Mouse (Mus musculus): ENCODE measurements at regions not wholly inside any gene's neighbourhood (a gene's known extent, or its start where the extent isn't known, plus 50 kb on each side); places are given as distances from the start of the nearest gene placed in this dataset.
A peak's percentile ranks its signal among the peaks of the same experiment; 100 is the strongest.

GRCm38 (mm10) chr14:99453916-99454315, 155.4 kb downstream of the Klf5 start:
- DNase-seq (ENCODE audit: low spot score), result peak; percentile 3
- 83% methylated on average over 12 of the region's 12 CpGs for WGBS
- no peak for ATAC-seq (ENCODE audit: low FRiP score, low TSS enrichment)

GRCm38 (mm10) chr14:99456555-99456954, 158.1 kb downstream of the Klf5 start:
- Histone ChIP-seq H3K4me2 (replicated peaks; ENCODE audit: low read depth) (no peak overlapping the region), H3K27me3 (ENCODE audit: control insufficient read depth, insufficient read depth, low read length) (no peaks in the 10 kb centered on the region), H3K4me1 (replicated peaks; ENCODE audit: control insufficient read depth, insufficient read depth) (no peaks in the 10 kb centered on the region), H3K9me3 (ENCODE audit: control insufficient read depth, low read length) (no peaks in the 10 kb centered on the region), H3K9ac (ENCODE audit: low read length) (no peak overlapping the region), H3K36me3 (ENCODE audit: control insufficient read depth, insufficient read depth, low read length) (no peaks in the 10 kb centered on the region), H3K27ac (replicated peaks) (no peak overlapping the region), H3K4me3 (ENCODE audit: low read depth, low read length) (no peak overlapping the region)
- DNase-seq (ENCODE audit: low spot score) (peak; percentile 10), ATAC-seq (ENCODE audit: low FRiP score, low TSS enrichment) (no peak)
- WGBS, result 80% methylated on average over 10 of the region's 10 CpGs
- TF ChIP-seq CTCF (IDR thresholded peaks at IDR 0.05; ENCODE audit: low read depth) (no peak), EP300 (optimal IDR thresholded peaks at IDR 0.05) (no peak)

More at GRCm38 (mm10) chr14:99453916-99454315, 155.4 kb downstream of the Klf5 start:
- Histone ChIP-seq H3K4me3 (ENCODE audit: low read depth, low read length) (no peak overlapping the region), H3K36me3 (ENCODE audit: control insufficient read depth, insufficient read depth, low read length) (no peaks in the 10 kb centered on the region), H3K9me3 (ENCODE audit: control insufficient read depth, low read length) (no peaks in the 10 kb centered on the region), H3K27ac (replicated peaks) (no peak overlapping the region), H3K27me3 (ENCODE audit: control insufficient read depth, insufficient read depth, low read length) (no peaks in the 10 kb centered on the region), H3K4me1 (replicated peaks; ENCODE audit: control insufficient read depth, insufficient read depth) (no peaks in the 10 kb centered on the region), H3K4me2 (replicated peaks; ENCODE audit: low read depth) (no peak overlapping the region), H3K9ac (ENCODE audit: low read length) (no peak overlapping the region)
- no peak for TF ChIP-seq EP300 (optimal IDR thresholded peaks at IDR 0.05)
- TF ChIP-seq CTCF (IDR thresholded peaks at IDR 0.05; ENCODE audit: low read depth), result no peak

DNA sequence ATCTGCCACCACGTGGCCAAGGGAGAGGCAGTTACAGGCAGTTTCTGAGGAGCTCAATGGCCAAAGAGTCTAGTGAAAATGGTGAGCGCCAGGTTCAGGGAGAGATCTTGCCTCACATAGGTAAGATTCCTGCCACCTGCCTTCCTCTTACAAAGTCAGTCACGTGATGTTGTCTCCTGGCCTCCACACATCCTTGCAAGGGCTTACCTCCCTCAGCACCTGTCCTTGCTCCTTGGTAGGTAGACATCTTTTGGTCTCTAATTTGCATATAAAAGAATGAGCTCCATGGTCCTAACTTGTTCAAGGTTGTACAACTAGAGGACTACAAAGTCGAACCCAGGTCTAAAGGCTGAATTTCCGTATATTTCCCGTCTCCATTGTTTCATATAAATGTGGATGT, 159.1 kb downstream of the Klf5 start:
- Histone ChIP-seq H3K27me3 (ENCODE audit: control insufficient read depth, insufficient read depth, low read length) (no peaks in the 10 kb centered on the region), H3K4me1 (replicated peaks; ENCODE audit: control insufficient read depth, insufficient read depth) (no peaks in the 10 kb centered on the region), H3K9ac (ENCODE audit: low read length) (no peak overlapping the region), H3K4me2 (replicated peaks; ENCODE audit: low read depth) (no peak overlapping the region), H3K27ac (replicated peaks) (no peak overlapping the region), H3K4me3 (ENCODE audit: low read depth, low read length) (no peak overlapping the region), H3K9me3 (ENCODE audit: control insufficient read depth, low read length) (no peaks in the 10 kb centered on the region), H3K36me3 (ENCODE audit: control insufficient read depth, insufficient read depth, low read length) (no peaks in the 10 kb centered on the region)
- 78% methylated on average over 6 of the region's 6 CpGs for WGBS
- TF ChIP-seq EP300 (optimal IDR thresholded peaks at IDR 0.05) (no peak), CTCF (IDR thresholded peaks at IDR 0.05; ENCODE audit: low read depth) (no peak)
- ATAC-seq (ENCODE audit: low FRiP score, low TSS enrichment) (no peak), DNase-seq (ENCODE audit: low spot score) (no peak)

DNA sequence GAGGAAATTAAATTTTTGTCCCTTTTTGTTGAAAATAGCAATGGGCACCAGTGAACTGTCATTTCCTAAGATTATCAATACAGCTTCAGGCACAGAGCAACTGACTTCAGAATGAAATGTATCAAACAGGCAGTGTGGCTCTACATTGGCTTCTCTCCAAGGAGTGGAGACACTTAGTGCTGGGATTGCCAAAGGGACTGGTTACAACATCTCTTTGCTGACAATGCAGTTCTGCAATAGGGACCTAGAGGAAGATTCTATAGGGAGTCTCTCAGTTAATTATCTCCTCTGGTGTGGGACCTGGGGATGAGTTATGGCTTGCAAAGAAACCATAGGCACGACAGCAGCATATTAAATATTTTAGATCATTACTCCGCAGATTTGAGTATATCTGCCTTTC, 173.6 kb downstream of the Klf5 start:
- Histone ChIP-seq H3K9me3 (ENCODE audit: control insufficient read depth, low read length) (no peaks in the 10 kb centered on the region), H3K4me3 (ENCODE audit: low read depth, low read length) (no peak overlapping the region), H3K4me1 (replicated peaks; ENCODE audit: control insufficient read depth, insufficient read depth) (no peaks in the 10 kb centered on the region), H3K4me2 (replicated peaks; ENCODE audit: low read depth) (no peak overlapping the region), H3K9ac (ENCODE audit: low read length) (no peak overlapping the region), H3K27me3 (ENCODE audit: control insufficient read depth, insufficient read depth, low read length) (no peaks in the 10 kb centered on the region), H3K36me3 (ENCODE audit: control insufficient read depth, insufficient read depth, low read length) (no peaks in the 10 kb centered on the region), H3K27ac (replicated peaks) (no peak overlapping the region)
- ATAC-seq (ENCODE audit: low FRiP score, low TSS enrichment) (no peak), DNase-seq (ENCODE audit: low spot score) (no peak)
- TF ChIP-seq EP300 (optimal IDR thresholded peaks at IDR 0.05), result no peak
- no peak for TF ChIP-seq CTCF (IDR thresholded peaks at IDR 0.05; ENCODE audit: low read depth)
- WGBS, result 72% methylated on average over 2 of the region's 2 CpGs

- H3K4me2 ChIP-seq (replicated peaks; ENCODE audit: low read depth), result no peak overlapping the region
- no peak overlapping the region for H3K27ac ChIP-seq (replicated peaks)
- DNase-seq (ENCODE audit: low spot score) (peak; percentile 84), ATAC-seq (ENCODE audit: low FRiP score, low TSS enrichment) (peak; percentile 89)
- no peaks in the 10 kb centered on the region for H3K9me3 ChIP-seq (ENCODE audit: control insufficient read depth, low read length)
- no peaks in the 10 kb centered on the region for H3K36me3 ChIP-seq (ENCODE audit: control insufficient read depth, insufficient read depth, low read length)
- H3K9ac ChIP-seq (ENCODE audit: low read length), result no peak overlapping the region
- H3K4me3 ChIP-seq (ENCODE audit: low read depth, low read length), result no peak overlapping the region
- no peaks in the 10 kb centered on the region for H3K4me1 ChIP-seq (replicated peaks; ENCODE audit: control insufficient read depth, insufficient read depth)
- WGBS, result 68% methylated on average over 8 of the region's 8 CpGs
- H3K27me3 ChIP-seq (ENCODE audit: control insufficient read depth, insufficient read depth, low read length), result no peaks in the 10 kb centered on the region
- TF ChIP-seq EP300 (optimal IDR thresholded peaks at IDR 0.05), result no peak
- TF ChIP-seq CTCF (IDR thresholded peaks at IDR 0.05; ENCODE audit: low read depth), result no peak
These were observed 176.8 kb downstream of the Klf5 start for GRCm38 (mm10) chr14:99475271-99475670.

GRCm38 (mm10) chr14:99480325-99481077, 182.0 kb downstream of the Klf5 start:
- no peak for ATAC-seq (ENCODE audit: low FRiP score, low TSS enrichment)
- no peak overlapping the region for H3K9ac ChIP-seq (ENCODE audit: low read length)
- H3K4me1 ChIP-seq (replicated peaks; ENCODE audit: control insufficient read depth, insufficient read depth), result no peaks in the 10 kb centered on the region
- H3K9me3 ChIP-seq (ENCODE audit: control insufficient read depth, low read length), result no peaks in the 10 kb centered on the region
- no peak overlapping the region for H3K4me2 ChIP-seq (replicated peaks; ENCODE audit: low read depth)
- H3K4me3 ChIP-seq (ENCODE audit: low read depth, low read length), result no peak overlapping the region
- no peak overlapping the region for H3K27ac ChIP-seq (replicated peaks)
- no peaks in the 10 kb centered on the region for H3K36me3 ChIP-seq (ENCODE audit: control insufficient read depth, insufficient read depth, low read length)
- WGBS, result 57% methylated on average over 10 of the region's 10 CpGs
- DNase-seq (ENCODE audit: low spot score), result no peak
- H3K27me3 ChIP-seq (ENCODE audit: control insufficient read depth, insufficient read depth, low read length), result no peaks in the 10 kb centered on the region
- TF ChIP-seq CTCF (IDR thresholded peaks at IDR 0.05; ENCODE audit: low read depth), result no peak
- no peak for TF ChIP-seq EP300 (optimal IDR thresholded peaks at IDR 0.05)
